Mouse (Mus musculus) gastrocnemius, postnatal 14 days (tissue): Measurements from ENCODE around the gene Glis1. TPM values are rescaled to one million over a fixed set of nuclear protein-coding genes. Genes with fewer than 3 reads are reported as not detected.

Experiments used
- DNase-seq: peaks from one replicate; pipeline ENCODE4 v3.0.0; 2021; ENCODE audit warnings: mixed read lengths
- intact Hi-C: fragments of 180-260 bp; cut with DNase I; formaldehyde crosslinking; loops from one replicate; pipeline ENCODE4 v1.15.1; 2025; ENCODE audit warnings: low total_unique reads
- total RNA-seq, 2 experiments: library from RNA; stranded (reverse); gene quantifications; 2 replicates each; pipeline ENCODE4 v1.2.3; 2021

Gene Glis1
- total RNA-seq, 2 experiments from 2014 or later: 0.27 to 0.80 TPM

GRCm38 (mm10) chr4:107495751-107496430, 61.5 kb downstream of the Glis1 start:
- DNase-seq: no peak
- intact Hi-C loops: no loop called here

- intact Hi-C loops: no loop called here
- DNase-seq: no peak
Measured at GRCm38 (mm10) chr4:107497430-107497935, 63.1 kb downstream of the Glis1 start.

GRCm38 (mm10) chr4:107502601-107503051, 68.2 kb downstream of the Glis1 start:
- DNase-seq: no peak
- intact Hi-C loops: no loop called here

- peak; percentile 18 for DNase-seq
- intact Hi-C loops: no loop called here
Measured at GRCm38 (mm10) chr4:107514981-107515380, 80.6 kb downstream of the Glis1 start.

- peak; percentile 1 for DNase-seq
- intact Hi-C loops: no loop called here
Measured at GRCm38 (mm10) chr4:107515626-107516025, 81.2 kb downstream of the Glis1 start.

GRCm38 (mm10) chr4:107518766-107519165, 84.4 kb downstream of the Glis1 start:
- no peak for DNase-seq
- intact Hi-C loops: no loop called here

GRCm38 (mm10) chr4:107520071-107520470, 85.7 kb downstream of the Glis1 start:
- intact Hi-C loops: no loop called here
- no peak for DNase-seq

GRCm38 (mm10) chr4:107520816-107521215, 86.4 kb downstream of the Glis1 start:
- no peak for DNase-seq
- intact Hi-C loops: no loop called here

- no peak for DNase-seq
- intact Hi-C loops: no loop called here
Measured at GRCm38 (mm10) chr4:107523607-107524151, 89.3 kb downstream of the Glis1 start.

- no peak for DNase-seq
- intact Hi-C loops: no loop called here
Measured at GRCm38 (mm10) chr4:107535126-107535525, 100.7 kb downstream of the Glis1 start.

- intact Hi-C loops: no loop called here
- peak; percentile 30 for DNase-seq
Measured at GRCm38 (mm10) chr4:107538116-107538515, 103.7 kb downstream of the Glis1 start.

- no peak for DNase-seq
- intact Hi-C loops: no loop called here
Measured at GRCm38 (mm10) chr4:107538561-107538960, 104.2 kb downstream of the Glis1 start.

GRCm38 (mm10) chr4:107539021-107539420, 104.6 kb downstream of the Glis1 start:
- intact Hi-C loops: no loop called here
- DNase-seq: no peak

- DNase-seq: no peak
- intact Hi-C loops: no loop called here
Measured at GRCm38 (mm10) chr4:107541821-107542220, 107.4 kb downstream of the Glis1 start.

- DNase-seq: no peak
- intact Hi-C loops: no loop called here
Measured at GRCm38 (mm10) chr4:107544843-107545242, 110.5 kb downstream of the Glis1 start.

GRCm38 (mm10) chr4:107545726-107546125, 111.3 kb downstream of the Glis1 start:
- intact Hi-C loops: no loop called here
- DNase-seq: no peak

GRCm38 (mm10) chr4:107546525-107546924, 112.1 kb downstream of the Glis1 start:
- intact Hi-C loops: no loop called here
- DNase-seq: peak; percentile 13

- DNase-seq: no peak
- intact Hi-C loops: no loop called here
Measured at GRCm38 (mm10) chr4:107550096-107550495, 115.7 kb downstream of the Glis1 start.

GRCm38 (mm10) chr4:107550546-107550945, 116.2 kb downstream of the Glis1 start:
- intact Hi-C loops: no loop called here
- no peak for DNase-seq

- intact Hi-C loops: no loop called here
- DNase-seq: peak; percentile 22
Measured at GRCm38 (mm10) chr4:107552696-107553095, 118.3 kb downstream of the Glis1 start.

- no peak for DNase-seq
- intact Hi-C loops: no loop called here
Measured at GRCm38 (mm10) chr4:107553774-107554173, 119.4 kb downstream of the Glis1 start.
